In genomic region chr4:107980002-107980600, GRCm38 (mm10) we compare ENCODE assay signal across 14 mouse cellular contexts. TPM values are rescaled to one million over a fixed set of nuclear protein-coding genes. Genes with fewer than 3 reads are reported as not detected.
DNase-seq lines count a peak whose midpoint lies in the region; ATAC-seq lines count a peak whose summit lies in the region.
"Had no signal": no experiment of that assay in that cellular context is flagged by ENCODE, and none has a peak within 500 bp of the region (broad histone marks: within the 10 kb centered on the region; RNA-seq: fewer than 3 reads in every experiment).

No protein-coding gene starts in this region.

- no peak overlapping the region for H3K4me2 ChIP-seq in hindbrain, embryonic 15.5 days
- no peak overlapping the region for H3K4me2 ChIP-seq in hindbrain, embryonic 13.5 days
- no peak overlapping the region for H3K4me2 ChIP-seq in lung, embryonic 16.5 days (ENCODE audit: low read depth, low read length)
- no peak overlapping the region for H3K4me2 ChIP-seq in limb, embryonic 12.5 days
- H3K4me2 ChIP-seq: heart, embryonic 15.5 days; liver, embryonic 13.5 days; midbrain, embryonic 12.5 days had no signal

- no peak for ATAC-seq in hindbrain, embryonic 15.5 days (ENCODE audit: low FRiP score, low read depth)
- no peak for ATAC-seq in hindbrain, embryonic 13.5 days (ENCODE audit: low FRiP score)
- ATAC-seq in lung, embryonic 16.5 days (ENCODE audit: low read depth), result 0 out of 2 replicates have a peak, but pooled peaks have one; percentile 5
- no peak for ATAC-seq in limb, embryonic 12.5 days (ENCODE audit: insufficient number of reproducible peaks, insufficient read depth, low FRiP score, low TSS enrichment, low read depth)

- no peaks in the 10 kb centered on the region for H3K9me3 ChIP-seq in hindbrain, embryonic 15.5 days
- no peaks in the 10 kb centered on the region for H3K9me3 ChIP-seq in hindbrain, embryonic 13.5 days
- H3K9me3 ChIP-seq in lung, embryonic 16.5 days (ENCODE audit: control insufficient read depth, low read length), result no peaks in the 10 kb centered on the region
- no peaks in the 10 kb centered on the region for H3K9me3 ChIP-seq in limb, embryonic 12.5 days
- H3K9me3 ChIP-seq: heart, embryonic 15.5 days; liver, embryonic 13.5 days; midbrain, embryonic 12.5 days had no signal

- DNase-seq in cerebellum, adult 11-12 months, result peak; percentile 37
- DNase-seq in cerebellum, postnatal 4 days (ENCODE audit: low spot score in 2 of 2), result no peak
- no peak for DNase-seq in lung, adult 18-20 months
- no peak for DNase-seq in left cerebral cortex, adult 8-10 months (ENCODE audit: low spot score in 2 of 2)
- DNase-seq: heart, adult 11 months; liver, embryonic 13.5 days; thymus, postnatal 36 days had no signal

- H3K27me3 ChIP-seq in hindbrain, embryonic 15.5 days, result no peaks in the 10 kb centered on the region
- H3K27me3 ChIP-seq in hindbrain, embryonic 13.5 days, result no peaks in the 10 kb centered on the region
- H3K27me3 ChIP-seq in lung, embryonic 16.5 days (ENCODE audit: control insufficient read depth, insufficient read depth, low read depth, low read length), result no peaks in the 10 kb centered on the region
- no peaks in the 10 kb centered on the region; the same call in 1 of the 2 replicates for H3K27me3 ChIP-seq in limb, embryonic 12.5 days
- H3K27me3 ChIP-seq: liver, embryonic 13.5 days had no signal

- H3K4me3 ChIP-seq in hindbrain, embryonic 15.5 days, result no peak overlapping the region
- no peak overlapping the region for H3K4me3 ChIP-seq in hindbrain, embryonic 13.5 days
- no peak overlapping the region for H3K4me3 ChIP-seq in lung, embryonic 16.5 days (ENCODE audit: low read length)
- no peak overlapping the region for H3K4me3 ChIP-seq in limb, embryonic 12.5 days (replicated peaks)
- H3K4me3 ChIP-seq: heart, embryonic 15.5 days; liver, embryonic 13.5 days; midbrain, embryonic 12.5 days; myocyte had no signal

- H3K36me3 ChIP-seq in hindbrain, embryonic 15.5 days, result no peaks in the 10 kb centered on the region
- no peaks in the 10 kb centered on the region for H3K36me3 ChIP-seq in hindbrain, embryonic 13.5 days
- H3K36me3 ChIP-seq in lung, embryonic 16.5 days (ENCODE audit: control insufficient read depth, insufficient read depth, low read length), result no peaks in the 10 kb centered on the region
- no peaks in the 10 kb centered on the region for H3K36me3 ChIP-seq in limb, embryonic 12.5 days
- H3K36me3 ChIP-seq: heart, embryonic 15.5 days; liver, embryonic 13.5 days; midbrain, embryonic 12.5 days had no signal

- H3K9ac ChIP-seq in hindbrain, embryonic 15.5 days, result no peak overlapping the region
- no peak overlapping the region for H3K9ac ChIP-seq in hindbrain, embryonic 13.5 days
- no peak overlapping the region for H3K9ac ChIP-seq in lung, embryonic 16.5 days (ENCODE audit: low read length)
- no peak overlapping the region for H3K9ac ChIP-seq in limb, embryonic 12.5 days (replicated peaks)
- H3K9ac ChIP-seq: heart, embryonic 15.5 days; liver, embryonic 13.5 days; midbrain, embryonic 12.5 days had no signal

- WGBS in hindbrain, embryonic 15.5 days, result 67% methylated on average over 6 of the region's 6 CpGs
- 63% methylated on average over 6 of the region's 6 CpGs for WGBS in hindbrain, embryonic 13.5 days
- WGBS in lung, embryonic 16.5 days, result 77% methylated on average over 6 of the region's 6 CpGs
- 77% methylated on average over 6 of the region's 6 CpGs for WGBS in limb, embryonic 12.5 days

- H3K4me1 ChIP-seq in hindbrain, embryonic 15.5 days (replicated peaks), result peaks cover 12% of the 10 kb centered on the region; the same call in 1 of the 2 replicates
- H3K4me1 ChIP-seq in hindbrain, embryonic 13.5 days (replicated peaks), result peaks cover 9% of the 10 kb centered on the region; the same call in 1 of the 2 replicates
- H3K4me1 ChIP-seq in lung, embryonic 16.5 days (replicated peaks; ENCODE audit: control insufficient read depth, insufficient read depth, low read length), result peaks cover 9% of the 10 kb centered on the region
- peaks cover 33% of the 10 kb centered on the region for H3K4me1 ChIP-seq in limb, embryonic 12.5 days (replicated peaks)
- H3K4me1 ChIP-seq: liver, embryonic 13.5 days; midbrain, embryonic 12.5 days had no signal

- H3K27ac ChIP-seq in hindbrain, embryonic 15.5 days (replicated peaks), result peak overlapping the region; percentile 61
- no peak overlapping the region for H3K27ac ChIP-seq in hindbrain, embryonic 13.5 days
- H3K27ac ChIP-seq in lung, embryonic 16.5 days (ENCODE audit: low read length), result peak overlapping the region; percentile 37
- peak overlapping the region; percentile 13; the same call in 1 of the 2 replicates for H3K27ac ChIP-seq in limb, embryonic 12.5 days
- H3K27ac ChIP-seq: heart, embryonic 15.5 days; liver, embryonic 13.5 days; midbrain, embryonic 12.5 days had no signal

RNA-seq across cellular contexts. Expression of gene Slc1a7, which starts 12.0 kb away (rescaled TPM):
- polyA plus RNA-seq in hindbrain, embryonic 15.5 days (2015; fragmentation: Nextera tagmentation; extraction: Ambion mirVana), result 0.05 TPM in 1 of 2 replicates, not detected in the other
- not detected in 2 replicates for polyA plus RNA-seq in hindbrain, embryonic 13.5 days (2015; fragmentation: Nextera tagmentation; extraction: Ambion mirVana)
- polyA plus RNA-seq in lung, embryonic 16.5 days (2015; fragmentation: Nextera tagmentation; extraction: Ambion mirVana), result 0.16 and 0.19 TPM in 2 replicates
- polyA plus RNA-seq in limb, embryonic 12.5 days (2016; fragmentation: Nextera tagmentation; extraction: Ambion mirVana), result not detected in 2 replicates
- total RNA-seq in left cerebral cortex, adult 8-10 months (2022), result under 1 TPM in 3 of 4 experiments, not detected in 1; 0.24 to 0.42 (median 0.27) TPM
- polyA plus RNA-seq: liver, embryonic 13.5 days; midbrain, embryonic 12.5 days had no signal

RNA-seq across cellular contexts. Expression of gene Cpt2, which starts 56.7 kb away (rescaled TPM):
- 16.2 and 17.7 TPM in 2 replicates for polyA plus RNA-seq in hindbrain, embryonic 15.5 days (2015; fragmentation: Nextera tagmentation; extraction: Ambion mirVana)
- 19.0 and 20.0 TPM in 2 replicates for polyA plus RNA-seq in hindbrain, embryonic 13.5 days (2015; fragmentation: Nextera tagmentation; extraction: Ambion mirVana)
- polyA plus RNA-seq in lung, embryonic 16.5 days (2015; fragmentation: Nextera tagmentation; extraction: Ambion mirVana), result 43.7 and 51.1 TPM in 2 replicates
- 32.7 and 36.1 TPM in 2 replicates for polyA plus RNA-seq in limb, embryonic 12.5 days (2016; fragmentation: Nextera tagmentation; extraction: Ambion mirVana)
- 10 to 100 TPM in 1 of 4 experiments, 1 to 10 TPM in 3; 5.8 to 11.3 (median 8.4) TPM for total RNA-seq in left cerebral cortex, adult 8-10 months (2022)
